Mouse (Mus musculus): ENCODE results near the gene Fam222a. TPM values are rescaled to one million over a fixed set of nuclear protein-coding genes. Genes with fewer than 3 reads are reported as not detected.

The Fam222a gene
- polyA plus RNA-seq, 1 experiment: 5.3 TPM

DNA sequence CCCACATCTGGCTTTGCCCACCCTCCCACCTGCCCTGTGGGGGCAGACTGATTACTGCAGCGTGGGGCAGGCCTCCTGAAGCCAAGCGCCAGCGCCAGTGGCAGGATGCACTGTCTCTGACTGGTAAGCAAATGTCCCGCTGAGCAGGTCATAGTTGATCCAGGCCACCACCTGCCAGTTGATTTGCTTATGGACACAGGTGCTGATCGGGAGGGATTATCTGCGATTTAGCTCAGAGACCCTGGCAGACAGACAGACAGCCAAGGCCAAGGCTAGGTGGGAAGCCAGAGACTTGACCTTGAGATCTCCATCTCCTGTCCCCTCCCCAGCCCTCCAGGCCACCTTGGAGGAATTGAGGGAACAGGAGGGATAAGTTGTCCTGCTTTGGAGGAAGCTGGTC is 28.1 kb upstream of the Fam222a start:
- 84% methylated on average over 6 of the region's 6 CpGs for WGBS
- TF ChIP-seq CTCF (IDR thresholded peaks at IDR 0.05; ENCODE audit: extremely low read depth, insufficient read length, insufficient replicate concordance, low read depth, low read length) (no peak), POLR2A (IDR thresholded peaks at IDR 0.05; ENCODE audit: low read depth, low read length) (no peak)
- H3K27ac ChIP-seq (ENCODE audit: insufficient read depth, low read depth, low read length): no peak overlapping the region
- no peaks in the 10 kb centered on the region for H3K36me3 ChIP-seq (ENCODE audit: control insufficient read depth, insufficient read depth, low read length)
- no peak overlapping the region for H3K4me3 ChIP-seq (ENCODE audit: low read depth, low read length)
- no peaks in the 10 kb centered on the region; the same call in 1 of the 2 replicates for H3K27me3 ChIP-seq (ENCODE audit: control insufficient read depth, insufficient read depth, low read length)
- H3K4me1 ChIP-seq (ENCODE audit: control insufficient read depth, insufficient read depth, insufficient read length, low read length): no peaks in the 10 kb centered on the region

DNA sequence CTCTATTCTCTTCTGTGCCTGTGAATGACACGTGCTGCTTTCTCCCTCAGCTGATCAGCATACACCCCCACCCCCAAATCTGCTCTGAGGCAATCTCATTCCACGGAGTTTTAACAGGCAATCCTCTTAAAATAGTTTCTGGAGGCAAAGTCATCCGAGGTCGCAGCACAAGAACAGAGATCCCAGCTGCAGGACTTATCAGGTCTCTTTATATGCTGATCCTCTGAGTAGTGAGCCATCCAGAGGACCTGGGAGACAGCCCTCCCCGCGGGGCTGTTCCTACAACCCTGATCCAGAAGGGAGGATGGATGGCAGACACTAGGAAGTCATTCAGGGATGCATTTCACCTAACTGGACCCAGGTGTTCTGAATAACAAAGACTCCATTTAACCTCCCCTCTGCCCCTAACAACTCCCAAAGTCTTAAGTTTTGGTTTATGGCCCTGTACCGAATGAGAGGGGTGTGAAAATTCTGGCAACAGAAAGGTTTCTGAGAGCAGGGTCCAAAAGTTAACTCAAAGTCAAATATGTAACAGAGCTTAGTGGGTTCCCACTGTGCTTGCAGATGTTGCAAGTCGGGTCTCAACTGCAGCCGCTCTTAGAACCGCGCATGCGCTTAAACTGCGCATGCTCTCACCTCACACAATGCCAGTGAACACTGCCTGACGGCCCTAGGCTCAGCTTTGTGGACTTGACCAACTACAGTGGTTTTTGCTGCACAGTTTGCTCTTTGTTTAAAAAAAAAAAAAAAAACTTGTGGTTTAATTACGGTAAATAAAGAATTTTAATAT is 26.0 kb upstream of the Fam222a start:
- H3K27ac ChIP-seq (ENCODE audit: insufficient read depth, low read depth, low read length): no peak overlapping the region
- TF ChIP-seq POLR2A (IDR thresholded peaks at IDR 0.05; ENCODE audit: low read depth, low read length) (no peak), CTCF (IDR thresholded peaks at IDR 0.05; ENCODE audit: extremely low read depth, insufficient read length, insufficient replicate concordance, low read depth, low read length) (no peak)
- no peaks in the 10 kb centered on the region for H3K4me1 ChIP-seq (ENCODE audit: control insufficient read depth, insufficient read depth, insufficient read length, low read length)
- 62% methylated on average over 15 of the region's 15 CpGs for WGBS
- H3K4me3 ChIP-seq (ENCODE audit: low read depth, low read length): no peak overlapping the region
- H3K36me3 ChIP-seq (ENCODE audit: control insufficient read depth, insufficient read depth, low read length): no peaks in the 10 kb centered on the region
- no peaks in the 10 kb centered on the region; the same call in 1 of the 2 replicates for H3K27me3 ChIP-seq (ENCODE audit: control insufficient read depth, insufficient read depth, low read length)

DNA sequence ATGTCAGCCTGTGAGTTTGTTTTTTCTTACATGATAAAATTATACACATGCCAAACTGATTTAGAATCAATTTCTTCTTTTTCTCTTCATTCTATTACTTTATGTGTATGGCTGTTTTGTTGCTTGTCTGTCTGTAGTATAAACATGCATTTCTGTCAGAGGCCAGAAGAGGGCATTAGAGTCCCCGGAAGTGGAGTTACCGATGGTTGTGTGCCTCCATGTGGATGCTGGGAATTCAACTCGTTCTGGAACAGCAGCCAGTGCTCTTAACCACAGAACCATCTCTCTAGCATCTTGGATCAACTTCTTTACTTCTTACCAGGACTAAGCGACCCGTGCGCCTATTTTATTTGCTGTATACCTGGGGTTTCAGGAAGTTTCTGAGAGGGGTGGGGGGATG is 24.2 kb upstream of the Fam222a start:
- Histone ChIP-seq H3K4me3 (ENCODE audit: low read depth, low read length) (no peak overlapping the region), H3K27me3 (ENCODE audit: control insufficient read depth, insufficient read depth, low read length) (no peaks in the 10 kb centered on the region), H3K36me3 (ENCODE audit: control insufficient read depth, insufficient read depth, low read length) (no peaks in the 10 kb centered on the region), H3K4me1 (ENCODE audit: control insufficient read depth, insufficient read depth, insufficient read length, low read length) (no peaks in the 10 kb centered on the region; the same call in 1 of the 2 replicates), H3K27ac (ENCODE audit: insufficient read depth, low read depth, low read length) (no peak overlapping the region)
- TF ChIP-seq POLR2A (IDR thresholded peaks at IDR 0.05; ENCODE audit: low read depth, low read length) (no peak), CTCF (IDR thresholded peaks at IDR 0.05; ENCODE audit: extremely low read depth, insufficient read length, insufficient replicate concordance, low read depth, low read length) (no peak)
- WGBS: 95% methylated on average over 6 of the region's 6 CpGs

DNA sequence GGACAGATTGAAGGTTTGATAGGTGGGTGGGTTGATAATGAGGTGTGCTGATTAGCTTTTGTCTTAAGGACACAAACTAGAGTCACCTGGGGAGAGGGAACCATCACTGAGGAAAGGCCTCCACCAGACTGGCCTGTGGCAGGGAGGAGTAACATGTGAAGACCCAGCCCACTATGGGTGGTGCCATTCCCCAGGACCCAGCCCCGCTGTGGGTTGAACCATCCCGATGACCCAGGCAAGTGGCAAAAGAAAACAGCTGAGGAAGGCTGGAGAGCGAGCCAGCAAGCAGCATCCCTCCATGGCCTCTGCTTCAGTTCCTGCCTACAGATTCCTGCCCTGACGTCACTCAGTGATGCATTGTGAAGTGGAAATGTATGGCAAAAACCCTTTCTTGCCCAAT is 23.6 kb upstream of the Fam222a start:
- no peaks in the 10 kb centered on the region for H3K36me3 ChIP-seq (ENCODE audit: control insufficient read depth, insufficient read depth, low read length)
- no peak for TF ChIP-seq POLR2A (IDR thresholded peaks at IDR 0.05; ENCODE audit: low read depth, low read length)
- no peak for TF ChIP-seq CTCF (IDR thresholded peaks at IDR 0.05; ENCODE audit: extremely low read depth, insufficient read length, insufficient replicate concordance, low read depth, low read length)
- WGBS: 89% methylated on average over 4 of the region's 4 CpGs
- no peaks in the 10 kb centered on the region; the same call in 1 of the 2 replicates for H3K4me1 ChIP-seq (ENCODE audit: control insufficient read depth, insufficient read depth, insufficient read length, low read length)
- no peak overlapping the region for H3K4me3 ChIP-seq (ENCODE audit: low read depth, low read length)
- no peaks in the 10 kb centered on the region for H3K27me3 ChIP-seq (ENCODE audit: control insufficient read depth, insufficient read depth, low read length)
- no peak overlapping the region for H3K27ac ChIP-seq (ENCODE audit: insufficient read depth, low read depth, low read length)

DNA sequence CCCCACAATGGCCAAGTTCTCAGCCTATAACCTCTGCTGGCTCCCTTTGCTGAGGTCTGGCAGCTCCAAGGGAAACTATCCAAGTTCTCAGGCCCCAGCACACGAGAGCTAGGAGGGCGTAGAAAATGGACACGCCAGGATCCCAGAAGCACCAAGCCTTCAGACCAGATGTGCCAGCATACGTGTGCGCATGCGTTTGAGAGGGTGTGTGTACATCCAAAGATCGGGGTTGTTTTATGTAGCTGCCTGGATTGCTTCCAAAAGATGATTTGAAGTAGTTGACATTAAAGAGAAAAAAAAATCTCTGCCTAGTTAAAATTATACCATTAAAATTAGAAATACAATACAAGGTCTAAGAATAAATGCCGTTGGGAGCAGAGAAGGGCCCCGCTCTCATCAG is 22.7 kb upstream of the Fam222a start:
- no peaks in the 10 kb centered on the region; the same call in 1 of the 2 replicates for H3K4me1 ChIP-seq (ENCODE audit: control insufficient read depth, insufficient read depth, insufficient read length, low read length)
- no peak overlapping the region for H3K27ac ChIP-seq (ENCODE audit: insufficient read depth, low read depth, low read length)
- no peak overlapping the region for H3K4me3 ChIP-seq (ENCODE audit: low read depth, low read length)
- H3K27me3 ChIP-seq (ENCODE audit: control insufficient read depth, insufficient read depth, low read length): no peaks in the 10 kb centered on the region
- WGBS: 31% methylated on average over 9 of the region's 9 CpGs
- TF ChIP-seq POLR2A (IDR thresholded peaks at IDR 0.05; ENCODE audit: low read depth, low read length): no peak
- H3K36me3 ChIP-seq (ENCODE audit: control insufficient read depth, insufficient read depth, low read length): no peaks in the 10 kb centered on the region

DNA sequence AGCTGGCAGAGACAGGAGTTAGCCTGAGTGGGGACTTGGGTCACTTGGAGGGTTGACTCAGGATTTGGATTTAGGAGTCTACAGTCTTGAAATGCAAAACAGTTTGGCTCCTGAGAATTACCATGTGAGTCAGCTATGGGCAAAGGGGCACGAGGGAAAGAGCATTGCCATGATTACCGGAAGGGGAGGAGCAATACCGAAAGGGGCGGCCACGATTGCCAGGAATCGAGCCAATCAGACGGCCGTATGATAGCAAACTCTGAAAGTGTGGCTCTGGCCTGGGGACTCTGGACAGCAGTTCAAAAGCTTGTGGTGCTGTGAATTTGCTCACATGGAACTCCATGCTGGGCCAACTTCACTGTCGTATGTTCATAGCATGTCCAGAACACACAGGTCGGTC is 18.8 kb upstream of the Fam222a start:
- 86% methylated on average over 10 of the region's 10 CpGs for WGBS
- H3K27ac ChIP-seq (ENCODE audit: insufficient read depth, low read depth, low read length): no peak overlapping the region
- peaks cover 5% of the 10 kb centered on the region for H3K4me1 ChIP-seq (ENCODE audit: control insufficient read depth, insufficient read depth, insufficient read length, low read length)
- no peaks in the 10 kb centered on the region for H3K27me3 ChIP-seq (ENCODE audit: control insufficient read depth, insufficient read depth, low read length)
- TF ChIP-seq CTCF (IDR thresholded peaks at IDR 0.05; ENCODE audit: extremely low read depth, insufficient read length, insufficient replicate concordance, low read depth, low read length): no peak
- no peak for TF ChIP-seq POLR2A (IDR thresholded peaks at IDR 0.05; ENCODE audit: low read depth, low read length)
- H3K36me3 ChIP-seq (ENCODE audit: control insufficient read depth, insufficient read depth, low read length): no peaks in the 10 kb centered on the region
- no peak overlapping the region for H3K4me3 ChIP-seq (ENCODE audit: low read depth, low read length)

DNA sequence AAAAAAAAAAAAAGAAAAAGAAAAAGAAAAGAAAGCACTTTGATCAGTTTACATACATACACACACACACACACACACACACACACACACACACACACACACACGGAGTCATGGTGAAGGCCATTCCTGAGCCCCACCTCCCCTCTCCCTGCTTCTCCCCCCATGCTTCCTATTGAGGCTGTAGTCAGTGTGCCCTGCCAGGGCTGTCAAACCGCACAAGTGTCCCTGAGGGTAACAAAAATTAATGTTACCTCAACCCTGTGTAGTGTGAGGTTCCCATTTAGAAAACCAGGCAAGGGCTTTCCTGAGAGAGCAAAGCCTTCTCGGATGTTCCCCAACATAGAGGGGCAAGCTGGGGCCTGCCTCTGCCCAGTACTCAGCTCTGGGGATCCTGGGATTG is 18.0 kb upstream of the Fam222a start:
- no peaks in the 10 kb centered on the region for H3K36me3 ChIP-seq (ENCODE audit: control insufficient read depth, insufficient read depth, low read length)
- no peaks in the 10 kb centered on the region for H3K27me3 ChIP-seq (ENCODE audit: control insufficient read depth, insufficient read depth, low read length)
- no peak overlapping the region for H3K27ac ChIP-seq (ENCODE audit: insufficient read depth, low read depth, low read length)
- peaks cover 5% of the 10 kb centered on the region for H3K4me1 ChIP-seq (ENCODE audit: control insufficient read depth, insufficient read depth, insufficient read length, low read length)
- no peak overlapping the region for H3K4me3 ChIP-seq (ENCODE audit: low read depth, low read length)
- 65% methylated on average over 3 of the region's 3 CpGs for WGBS
- TF ChIP-seq POLR2A (IDR thresholded peaks at IDR 0.05; ENCODE audit: low read depth, low read length): no peak
- TF ChIP-seq CTCF (IDR thresholded peaks at IDR 0.05; ENCODE audit: extremely low read depth, insufficient read length, insufficient replicate concordance, low read depth, low read length): no peak

Measured in small intestine, adult 2 months (tissue).